32 mouse cellular contexts compared by ENCODE assay signal in the genomic region with DNA sequence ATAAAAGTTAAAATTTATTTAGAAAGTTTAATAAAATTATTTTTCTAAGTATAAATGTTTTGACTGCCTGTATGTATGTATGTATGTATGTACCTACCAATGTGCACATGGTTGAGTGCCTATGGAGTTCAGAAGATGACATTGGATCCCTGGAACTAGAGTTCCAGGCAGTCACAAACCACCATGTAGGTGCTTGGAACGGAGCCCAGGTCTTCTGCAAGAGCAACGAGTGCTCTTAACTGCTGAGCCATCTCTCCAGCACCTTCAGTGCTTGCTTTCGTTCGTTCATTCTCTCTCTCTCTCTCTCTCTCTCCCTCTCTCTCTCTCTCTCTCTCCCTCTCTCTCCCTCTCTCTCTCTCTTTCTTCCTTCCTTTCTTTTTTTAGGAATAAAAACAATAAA. TPM values are rescaled to one million over a fixed set of nuclear protein-coding genes. Genes with fewer than 3 reads are reported as not detected.
DNase-seq lines count a peak whose midpoint lies in the region; ATAC-seq and TF ChIP-seq lines count a peak whose summit lies in the region.
"Had no signal": no experiment of that assay in that cellular context is flagged by ENCODE, and none has a peak within 500 bp of the region (broad histone marks: within the 10 kb centered on the region; RNA-seq: fewer than 3 reads in every experiment).

No protein-coding gene starts in this region.

- no peaks in the 10 kb centered on the region for H3K9me3 ChIP-seq in MEL (replicated peaks; ENCODE audit: insufficient read depth, low read length)
- H3K9me3 ChIP-seq in neural tube, embryonic 15.5 days (replicated peaks) = no peaks in the 10 kb centered on the region
- H3K9me3 ChIP-seq: heart, embryonic 12.5 days; hindbrain, embryonic 10.5 days; hindbrain, embryonic 15.5 days; limb, embryonic 12.5 days; liver, embryonic 12.5 days; lung, embryonic 15.5 days; megakaryocyte, embryonic 14.5 days; stomach, embryonic 15.5 days had no signal

- no peaks in the 10 kb centered on the region for H3K27me3 ChIP-seq in liver, adult 2 months (ENCODE audit: control insufficient read depth, insufficient read depth, low read length)
- H3K27me3 ChIP-seq in MEL (ENCODE audit: control insufficient read depth in 1 of 2, insufficient read depth in 2 of 2, low read length in 2 of 2) = no peaks in the 10 kb centered on the region
- no peaks in the 10 kb centered on the region for H3K27me3 ChIP-seq in neural tube, embryonic 15.5 days (replicated peaks)
- H3K27me3 ChIP-seq: heart, embryonic 12.5 days; hindbrain, embryonic 15.5 days; limb, embryonic 12.5 days; lung, embryonic 15.5 days; stomach, embryonic 15.5 days had no signal

- ATAC-seq in neural tube, embryonic 15.5 days (ENCODE audit: low FRiP score) = no peak
- ATAC-seq: activated CD4-positive, CD25-positive, alpha-beta regulatory T cell, adult 4 months; CD4-positive, CD25-positive, alpha-beta regulatory T cell, adult 4 months; forebrain, embryonic 14.5 days; inflammation-experienced regulatory T-cells, adult 6 months; liver, embryonic 12.5 days had no signal

- 38% methylated on average over 4 of the region's 4 CpGs for WGBS in liver, adult 2 months
- WGBS in neural tube, embryonic 15.5 days = 57% methylated on average over 4 of the region's 4 CpGs

- no peak overlapping the region for H3K4me2 ChIP-seq in neural tube, embryonic 15.5 days
- H3K4me2 ChIP-seq: heart, embryonic 12.5 days; hindbrain, embryonic 15.5 days; limb, embryonic 12.5 days; liver, embryonic 12.5 days; lung, embryonic 15.5 days; stomach, embryonic 15.5 days had no signal

- 0 out of 4 replicates have a peak, but pooled peaks of 1 of the 2 experiments have one; percentile 17 for TF ChIP-seq EP300 in MEL (IDR thresholded peaks at IDR 0.05; ENCODE audit: low read depth in 1 of 2, low read length in 2 of 2)

- H3K79me2 ChIP-seq in liver, adult 2 months (ENCODE audit: control insufficient read depth, insufficient read depth, low read length) = no peaks in the 10 kb centered on the region
- H3K79me2 ChIP-seq in MEL (ENCODE audit: control insufficient read depth, insufficient read depth, low read length, poor library complexity) = no peaks in the 10 kb centered on the region

- peak; percentile 41 for DNase-seq in gastrocnemius, adult 2 months
- no peak for DNase-seq in gastrocnemius, postnatal 25 days
- peak; percentile 6 for DNase-seq in liver, adult 2 months (ENCODE audit: extremely low read depth, low read depth, low spot score)
- DNase-seq in liver (no peak), MEL (ENCODE audit: low read depth, low spot score) (peak; percentile 77), adipocyte (ENCODE audit: low spot score) (peak; percentile 26)
- no peak for DNase-seq in heart, postnatal 10 days
- DNase-seq: adrenal gland, adult 8-10 months; cerebellum, adult 11-12 months; cerebellum, adult 9-11 months; gastrocnemius, postnatal 36 days; heart, adult 18-20 months; lung, postnatal 4 days; midbrain, embryonic 14.5 days; right cerebral cortex, postnatal 25 days had no signal

- intact Hi-C loops in gastrocnemius, adult 2 months (cut with DNase I) = no loop called here
- intact Hi-C loops in heart, postnatal 10 days (cut with DNase I) = no loop called here

- no peak for TF ChIP-seq RAD21 in MEL (IDR thresholded peaks at IDR 0.05; ENCODE audit: low read depth, low read length)

- H3K4me1 ChIP-seq in liver, adult 2 months (ENCODE audit: control insufficient read depth, insufficient read depth, low read length) = peaks cover 3% of the 10 kb centered on the region
- H3K4me1 ChIP-seq in MEL (ENCODE audit: control insufficient read depth in 1 of 2, insufficient read depth in 2 of 2, low read length in 2 of 2) = peaks cover 11 to 37% of the 10 kb centered on the region in 2 experiments
- H3K4me1 ChIP-seq in neural tube, embryonic 15.5 days = no peaks in the 10 kb centered on the region
- H3K4me1 ChIP-seq: hindbrain, embryonic 15.5 days; limb, embryonic 12.5 days; megakaryocyte, embryonic 14.5 days; stomach, embryonic 15.5 days had no signal

- TF ChIP-seq POLR2A in liver, adult 2 months (IDR thresholded peaks at IDR 0.05; ENCODE audit: extremely low read depth, insufficient read depth, low read length) = no peak
- TF ChIP-seq POLR2A in MEL (IDR thresholded peaks at IDR 0.05; ENCODE audit: control insufficient read depth in 1 of 2, insufficient read depth in 1 of 2, low read depth in 1 of 2, low read length in 2 of 2, poor library complexity in 1 of 2) = no peak

- no peaks in the 10 kb centered on the region for H3K36me3 ChIP-seq in liver, adult 2 months (ENCODE audit: control insufficient read depth, insufficient read depth, low read length)
- peaks cover 0 to 34% of the 10 kb centered on the region in 2 experiments; a peak in 2 of 4 replicates for H3K36me3 ChIP-seq in MEL (ENCODE audit: control insufficient read depth in 1 of 2, insufficient read depth in 2 of 2, low read length in 2 of 2)
- no peaks in the 10 kb centered on the region for H3K36me3 ChIP-seq in neural tube, embryonic 15.5 days
- H3K36me3 ChIP-seq: heart, embryonic 12.5 days; hindbrain, embryonic 10.5 days; hindbrain, embryonic 15.5 days; limb, embryonic 12.5 days; liver, embryonic 12.5 days; lung, embryonic 15.5 days; stomach, embryonic 15.5 days had no signal

- TF ChIP-seq CTCF in gastrocnemius, adult 2 months (IDR thresholded peaks at IDR 0.05) = no peak
- TF ChIP-seq CTCF in liver, adult 2 months (IDR thresholded peaks at IDR 0.05; ENCODE audit: low read depth, low read length) = no peak
- no peak for TF ChIP-seq CTCF in MEL (IDR thresholded peaks at IDR 0.05 in 2 of 3, conservative IDR thresholded peaks at IDR 0.05 in 1 of 3; ENCODE audit: control insufficient read depth in 1 of 3, insufficient read depth in 1 of 3, low read depth in 2 of 3, low read length in 3 of 3, poor library complexity in 1 of 3, severe bottlenecking in 1 of 3)

- H3K4me3 ChIP-seq in gastrocnemius, adult 2 months = no peak overlapping the region
- no peak overlapping the region for H3K4me3 ChIP-seq in liver, adult 2 months (ENCODE audit: insufficient read depth, low read depth, low read length)
- no peak overlapping the region for H3K4me3 ChIP-seq in MEL (ENCODE audit: control insufficient read depth in 1 of 2, insufficient read depth in 1 of 2, low read depth in 2 of 2, low read length in 2 of 2)
- H3K4me3 ChIP-seq in neural tube, embryonic 15.5 days (replicated peaks) = no peak overlapping the region
- H3K4me3 ChIP-seq: heart, embryonic 12.5 days; hindbrain, embryonic 10.5 days; hindbrain, embryonic 15.5 days; layer of hippocampus, adult 2 months; left cerebral cortex, adult 2 months; limb, embryonic 12.5 days; liver, embryonic 12.5 days; lung, embryonic 15.5 days; megakaryocyte, embryonic 14.5 days; stomach, embryonic 15.5 days had no signal

- H3K9ac ChIP-seq in liver, adult 2 months (ENCODE audit: low read depth, low read length) = no peak overlapping the region
- no peak overlapping the region for H3K9ac ChIP-seq in MEL (ENCODE audit: control insufficient read depth, low read depth, low read length, poor library complexity, severe bottlenecking)
- no peak overlapping the region for H3K9ac ChIP-seq in neural tube, embryonic 15.5 days (replicated peaks)
- H3K9ac ChIP-seq: heart, embryonic 12.5 days; hindbrain, embryonic 15.5 days; limb, embryonic 12.5 days; liver, embryonic 12.5 days; lung, embryonic 15.5 days; stomach, embryonic 15.5 days had no signal

- H3K27ac ChIP-seq in gastrocnemius, adult 2 months = no peak overlapping the region
- no peak overlapping the region for H3K27ac ChIP-seq in liver, adult 2 months (replicated peaks; ENCODE audit: insufficient read depth, low read depth, low read length)
- H3K27ac ChIP-seq in MEL (ENCODE audit: control insufficient read depth, low read depth, low read length) = no peak overlapping the region
- H3K27ac ChIP-seq in neural tube, embryonic 15.5 days (replicated peaks) = no peak overlapping the region
- H3K27ac ChIP-seq: hindbrain, embryonic 10.5 days; hindbrain, embryonic 15.5 days; kidney, postnatal 0 days; layer of hippocampus, adult 2 months; left cerebral cortex, adult 2 months; limb, embryonic 12.5 days; liver, embryonic 12.5 days; lung, embryonic 15.5 days; stomach, embryonic 15.5 days had no signal

TF ChIP-seq in MEL, 35 proteins besides CTCF, POLR2A, EP300 and RAD21:
- TF ChIP-seq UBTF (IDR thresholded peaks at IDR 0.05; ENCODE audit: borderline replicate concordance, insufficient read depth, low read depth, low read length) = no peak
- no peak for TF ChIP-seq NRF1 (IDR thresholded peaks at IDR 0.05; ENCODE audit: insufficient read depth, low read depth, low read length, poor library complexity, severe bottlenecking)
- no peak for TF ChIP-seq MYC (IDR thresholded peaks at IDR 0.05; ENCODE audit: low read depth, low read length)
- peak; percentile 36; the same call in 1 of the 2 replicates for TF ChIP-seq SIN3A (IDR thresholded peaks at IDR 0.05; ENCODE audit: low read length)
- TF ChIP-seq E2F4 (IDR thresholded peaks at IDR 0.05; ENCODE audit: borderline replicate concordance, low read depth, low read length) = no peak
- TF ChIP-seq MXI1 (IDR thresholded peaks at IDR 0.05; ENCODE audit: low read depth, low read length) = no peak
- TF ChIP-seq JUND (IDR thresholded peaks at IDR 0.05; ENCODE audit: low read depth, low read length) = peak; percentile 81; the same call in 1 of the 2 replicates
- TF ChIP-seq TBP (IDR thresholded peaks at IDR 0.05; ENCODE audit: low read depth, low read length) = no peak

RNA-seq across cellular contexts. Expression of a gene that starts 18.8 kb away (rescaled TPM):
- total RNA-seq in gastrocnemius, adult 2 months (2021) = under 1 TPM in 1 of 2 experiments, not detected in 1; 0.08 TPM
- total RNA-seq in gastrocnemius, postnatal 25 days (2021) = under 1 TPM; 0.19 to 0.20 TPM
- 0.07 and 0.09 TPM in 2 replicates for total RNA-seq in liver, adult 2 months (2014; rRNA removed)
- 0.02 TPM in 1 of 2 replicates, not detected in the other for polyA plus RNA-seq in liver, adult 2 months (2012; rRNA removed)
- 6.5 and 9.5 TPM in 2 replicates for total RNA-seq in MEL (2012; rRNA removed)
- polyA plus RNA-seq in MEL (2012; ENCODE audit: insufficient read depth in 1 of 2, insufficient read length in 2 of 2, low read depth in 1 of 2, low replicate concordance in 2 of 2, missing spikeins in 1 of 2) = 10 to 100 TPM in 1 of 2 experiments, not detected in 1; 15.8 TPM
- 0.27 and 1.6 TPM in 2 replicates for polyA plus RNA-seq in neural tube, embryonic 15.5 days (2015; fragmentation: Nextera tagmentation; extraction: Ambion mirVana)
- total RNA-seq in heart, postnatal 10 days (2021) = 1 to 10 TPM; 1.9 to 2.8 TPM
- total RNA-seq: monocyte, adult 5-6 weeks had no signal

RNA-seq across cellular contexts. Expression of a gene that starts 32.3 kb away (rescaled TPM):
- total RNA-seq in gastrocnemius, adult 2 months (2021) = 10 to 100 TPM; 19.3 to 19.6 TPM
- total RNA-seq in gastrocnemius, postnatal 25 days (2021) = 10 to 100 TPM; 11.8 to 13.6 TPM
- total RNA-seq in liver, adult 2 months (2014; rRNA removed) = 4.2 and 6.0 TPM in 2 replicates
- 1.7 and 2.2 TPM in 2 replicates for polyA plus RNA-seq in liver, adult 2 months (2012; rRNA removed)
- total RNA-seq in MEL (2012; rRNA removed) = 6.0 and 6.1 TPM in 2 replicates
- 1 to 10 TPM in 1 of 2 experiments, not detected in 1; 6.9 TPM for polyA plus RNA-seq in MEL (2012; ENCODE audit: insufficient read depth in 1 of 2, insufficient read length in 2 of 2, low read depth in 1 of 2, low replicate concordance in 2 of 2, missing spikeins in 1 of 2)
- polyA plus RNA-seq in neural tube, embryonic 15.5 days (2015; fragmentation: Nextera tagmentation; extraction: Ambion mirVana) = 15.6 and 15.8 TPM in 2 replicates
- 10 to 100 TPM in 1 of 2 experiments, 1 to 10 TPM in 1; 9.5 to 10.1 TPM for total RNA-seq in heart, postnatal 10 days (2021)

Comparison
In these comparisons a context has a peak if more than half of its experiments do, and no peak if none do; other contexts are left out.
1. DNase-seq: peak in gastrocnemius, adult 2 months (single experiment), liver, adult 2 months (single experiment), MEL (single experiment) and adipocyte (single experiment); none in gastrocnemius, postnatal 25 days (single experiment), liver (single experiment) and heart, postnatal 10 days (0 of 2).